Mouse (Mus musculus): ENCODE data around the gene Runx1.

The Runx1 gene

GRCm38 (mm10) chr16:92629829-92630228, 196.1 kb downstream of the Runx1 start:
- in situ Hi-C loops (cut with MboI; ENCODE audit: unreplicated experiment in 2 of 2): no loop called here

GRCm38 (mm10) chr16:92627262-92627661, 198.7 kb downstream of the Runx1 start:
- in situ Hi-C loops (cut with MboI; ENCODE audit: unreplicated experiment in 2 of 2): no loop called here

GRCm38 (mm10) chr16:92623953-92624352, 202.0 kb downstream of the Runx1 start:
- in situ Hi-C loops (cut with MboI; ENCODE audit: unreplicated experiment in 2 of 2): loop anchor here (5.0 kb wide), 1 partner anchor 73 kb away; no protein-coding TSS in a partner anchor

GRCm38 (mm10) chr16:92621859-92622258, 204.1 kb downstream of the Runx1 start:
- in situ Hi-C loops (cut with MboI; ENCODE audit: unreplicated experiment in 2 of 2): loop anchor here (5.0 kb wide), 1 partner anchor 75 kb away; no protein-coding TSS in a partner anchor

- in situ Hi-C loops (cut with MboI; ENCODE audit: unreplicated experiment in 2 of 2): loop anchor here (5.0 kb wide), 1 partner anchor 76 kb away; no protein-coding TSS in a partner anchor
These were observed 205.0 kb downstream of the Runx1 start for GRCm38 (mm10) chr16:92620841-92621518.

GRCm38 (mm10) chr16:92616839-92617238, 209.1 kb downstream of the Runx1 start:
- in situ Hi-C loops (cut with MboI; ENCODE audit: unreplicated experiment in 2 of 2): no loop called here

- in situ Hi-C loops (cut with MboI; ENCODE audit: unreplicated experiment in 2 of 2): no loop called here
These were observed 210.6 kb downstream of the Runx1 start for GRCm38 (mm10) chr16:92615234-92615799.

GRCm38 (mm10) chr16:92612546-92612945, 213.4 kb downstream of the Runx1 start:
- in situ Hi-C loops (cut with MboI; ENCODE audit: unreplicated experiment in 2 of 2): no loop called here

- in situ Hi-C loops (cut with MboI; ENCODE audit: unreplicated experiment in 2 of 2): no loop called here
These were observed 214.3 kb downstream of the Runx1 start for GRCm38 (mm10) chr16:92611641-92612149.

- in situ Hi-C loops (cut with MboI; ENCODE audit: unreplicated experiment in 2 of 2): no loop called here
These were observed 215.5 kb downstream of the Runx1 start for GRCm38 (mm10) chr16:92610464-92610863.

- in situ Hi-C loops (cut with MboI; ENCODE audit: unreplicated experiment in 2 of 2): no loop called here
These were observed 216.3 kb downstream of the Runx1 start for GRCm38 (mm10) chr16:92609717-92610077.

- in situ Hi-C loops (cut with MboI; ENCODE audit: unreplicated experiment in 2 of 2): no loop called here
These were observed 216.8 kb downstream of the Runx1 start for GRCm38 (mm10) chr16:92609006-92609716.

GRCm38 (mm10) chr16:92608180-92608960, 217.6 kb downstream of the Runx1 start:
- in situ Hi-C loops (cut with MboI; ENCODE audit: unreplicated experiment in 2 of 2): no loop called here

GRCm38 (mm10) chr16:92606491-92606965, 219.4 kb downstream of the Runx1 start:
- in situ Hi-C loops (cut with MboI; ENCODE audit: unreplicated experiment in 2 of 2): no loop called here

- in situ Hi-C loops (cut with MboI; ENCODE audit: unreplicated experiment in 2 of 2): no loop called here
These were observed 220.1 kb downstream of the Runx1 start for GRCm38 (mm10) chr16:92605606-92606490.

- in situ Hi-C loops (cut with MboI; ENCODE audit: unreplicated experiment in 2 of 2): no loop called here
These were observed 223.4 kb downstream of the Runx1 start for GRCm38 (mm10) chr16:92602504-92602903.

GRCm38 (mm10) chr16:92601270-92601826, 224.6 kb downstream of the Runx1 start:
- in situ Hi-C loops (cut with MboI; ENCODE audit: unreplicated experiment in 2 of 2): no loop called here

- in situ Hi-C loops (cut with MboI; ENCODE audit: unreplicated experiment in 2 of 2): no loop called here
These were observed 226.5 kb downstream of the Runx1 start for GRCm38 (mm10) chr16:92599451-92599850.

- in situ Hi-C loops (cut with MboI; ENCODE audit: unreplicated experiment in 2 of 2): no loop called here
These were observed 228.3 kb downstream of the Runx1 start for GRCm38 (mm10) chr16:92597655-92598054.

Measured in v-Abl transformed pro-B cells (cell line).